Mouse (Mus musculus) forebrain, embryonic 10.5 days (tissue): ENCODE data around the gene Cd79b. TPM values are rescaled to one million over a fixed set of nuclear protein-coding genes. Genes with fewer than 3 reads are reported as not detected.
A peak's percentile ranks its signal among the peaks of the same experiment; 100 is the strongest.

ENCODE experiments used
- DNase-seq: peaks from one replicate; pipeline ENCODE4 v3.0.0-alpha.2; 2017; ENCODE audit warnings: low spot score; ENCODE audit errors: extremely low spot score
- H3K27ac ChIP-seq: fragments of 300-500 bp; sonication (generic); 2 replicates; pipeline ENCODE4 v1.5.1; 2016; ENCODE audit warnings: mild to moderate bottlenecking
- H3K27me3 ChIP-seq: fragments of 300-500 bp; sonication (generic); 2 replicates; pipeline ENCODE4 v1.6.1; 2016; ENCODE audit warnings: mild to moderate bottlenecking; ENCODE audit not compliant: poor library complexity, severe bottlenecking
- H3K36me3 ChIP-seq: fragments of 300-500 bp; sonication (generic); replicated peaks from 2 replicates; pipeline ENCODE4 v1.6.1; 2016; ENCODE audit warnings: mild to moderate bottlenecking, moderate library complexity
- H3K4me1 ChIP-seq: fragments of 300-500 bp; sonication (generic); 2 replicates; pipeline ENCODE4 v1.6.1; 2016
- H3K4me3 ChIP-seq: fragments of 300-500 bp; sonication (generic); 2 replicates; pipeline ENCODE4 v1.5.1; 2016; ENCODE audit warnings: mild to moderate bottlenecking, moderate library complexity
- H3K9me3 ChIP-seq: fragments of 300-500 bp; sonication (generic); 2 replicates; pipeline ENCODE4 v1.6.1; 2016; ENCODE audit warnings: mild to moderate bottlenecking, moderate library complexity
- WGBS: fragments of 180-500 bp; shearing (Covaris S2); methylation state at CpG from one replicate; pipeline ENCODE4 v1.1.7; 2016; 5-methylcytosine and 5-hydroxymethylcytosine counted together
- polyA plus RNA-seq: library from polyadenylated mRNA; unstranded; fragments of >200 nt; fragmentation: Nextera tagmentation; extraction: Ambion mirVana; gene quantifications from 2 replicates; pipeline ENCODE4 v1.2.1, GENCODE M21; 2016

Gene Cd79b
- polyA plus RNA-seq, 1 experiment from 2014 or later, result 0.82 TPM

DNA sequence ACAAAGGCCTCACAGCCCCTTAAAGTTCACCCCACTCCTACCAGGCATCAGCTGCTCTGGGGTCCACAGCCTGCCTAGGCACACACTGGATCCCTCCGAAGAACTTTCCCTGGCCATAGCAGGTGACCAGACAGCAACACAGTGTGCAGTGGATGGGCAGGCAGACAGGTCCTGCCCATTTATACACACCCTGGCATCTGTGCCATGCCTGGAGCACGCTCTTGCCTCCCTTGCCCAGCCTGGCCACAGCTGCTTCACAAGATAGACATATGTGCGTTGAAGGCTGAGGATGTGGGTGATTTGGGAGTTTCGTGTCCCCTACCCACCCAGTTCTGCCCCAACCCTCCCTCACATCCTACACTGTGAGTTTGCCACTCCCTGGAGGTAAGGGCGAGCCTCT, 23.5 kb upstream of the Cd79b start:
- no peaks in the 10 kb centered on the region for H3K36me3 ChIP-seq
- H3K27ac ChIP-seq, result peak overlapping the region; percentile 16; the same call in 1 of the 2 replicates
- no peak for DNase-seq
- no peaks in the 10 kb centered on the region for H3K27me3 ChIP-seq
- WGBS, result 81% methylated on average over 5 of the region's 5 CpGs
- H3K9me3 ChIP-seq, result no peaks in the 10 kb centered on the region
- peaks cover 31% of the 10 kb centered on the region for H3K4me1 ChIP-seq
- H3K4me3 ChIP-seq, result no peak overlapping the region

DNA sequence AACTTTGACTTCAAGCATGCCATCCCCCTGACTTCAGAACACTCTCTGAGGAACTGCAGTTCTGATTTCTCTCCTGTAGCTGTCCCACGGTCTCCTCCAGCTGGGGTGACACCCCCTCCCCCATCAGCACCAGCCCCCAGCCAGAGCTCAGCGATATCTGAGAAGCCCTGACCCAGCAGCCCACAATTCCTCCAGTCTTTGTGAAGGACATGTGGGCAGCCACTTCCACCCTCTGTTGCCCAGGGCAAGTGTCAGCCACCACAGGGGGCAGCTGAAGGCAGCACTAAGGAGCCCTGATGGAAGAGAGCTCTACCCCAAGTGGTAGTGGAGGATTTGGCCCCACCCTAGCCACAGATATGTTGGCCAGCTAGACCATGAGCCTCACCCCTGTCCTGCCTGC, 19.5 kb upstream of the Cd79b start:
- DNase-seq, result no peak
- Histone ChIP-seq H3K27ac (no peak overlapping the region), H3K4me3 (no peak overlapping the region), H3K27me3 (no peaks in the 10 kb centered on the region), H3K4me1 (peaks cover 23% of the 10 kb centered on the region), H3K9me3 (no peaks in the 10 kb centered on the region), H3K36me3 (no peaks in the 10 kb centered on the region)
- WGBS, result 23% methylated on average over 2 of the region's 2 CpGs

- H3K4me3 ChIP-seq, result no peak overlapping the region
- no peak overlapping the region for H3K27ac ChIP-seq
- 68% methylated on average over 4 of the region's 4 CpGs for WGBS
- no peaks in the 10 kb centered on the region for H3K36me3 ChIP-seq
- no peaks in the 10 kb centered on the region for H3K27me3 ChIP-seq
- no peaks in the 10 kb centered on the region for H3K9me3 ChIP-seq
- DNase-seq, result no peak
- peaks cover 24% of the 10 kb centered on the region for H3K4me1 ChIP-seq
Measured at GRCm38 (mm10) chr11:106332458-106332857, 17.9 kb upstream of the Cd79b start.

- Histone ChIP-seq H3K4me3 (no peak overlapping the region), H3K36me3 (no peaks in the 10 kb centered on the region), H3K27ac (no peak overlapping the region), H3K4me1 (peaks cover 43% of the 10 kb centered on the region), H3K27me3 (no peaks in the 10 kb centered on the region), H3K9me3 (no peaks in the 10 kb centered on the region)
- 71% methylated on average over 7 of the region's 7 CpGs for WGBS
- no peak for DNase-seq
Measured at GRCm38 (mm10) chr11:106329682-106330081, 15.1 kb upstream of the Cd79b start.

GRCm38 (mm10) chr11:106329128-106329527, 14.6 kb upstream of the Cd79b start:
- H3K9me3 ChIP-seq, result no peaks in the 10 kb centered on the region
- H3K27ac ChIP-seq, result no peak overlapping the region
- 82% methylated on average over 6 of the region's 6 CpGs for WGBS
- H3K27me3 ChIP-seq, result no peaks in the 10 kb centered on the region
- no peaks in the 10 kb centered on the region for H3K36me3 ChIP-seq
- H3K4me3 ChIP-seq, result no peak overlapping the region
- H3K4me1 ChIP-seq, result peaks cover 43% of the 10 kb centered on the region
- no peak for DNase-seq

DNA sequence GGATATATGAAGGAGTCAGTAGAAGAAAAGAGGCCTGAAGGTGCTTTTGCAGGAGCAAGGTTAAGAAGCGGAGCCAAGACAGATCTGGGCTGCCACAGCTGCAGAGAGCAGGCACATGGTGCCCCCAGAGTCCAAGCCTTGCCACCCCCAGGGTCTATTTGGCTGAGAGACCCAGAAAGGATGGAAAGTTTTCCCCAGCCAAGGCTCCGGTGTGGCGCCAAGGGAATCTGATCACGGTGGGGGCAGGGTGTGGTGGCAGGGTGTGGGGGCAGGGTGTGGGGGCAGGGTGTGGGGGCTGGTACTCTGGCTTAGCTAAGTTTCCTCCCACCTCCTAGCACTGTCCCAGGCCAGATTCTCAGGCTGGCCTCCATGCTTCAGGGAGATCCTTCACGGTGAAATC, 14.0 kb upstream of the Cd79b start:
- H3K4me1 ChIP-seq, result peaks cover 38% of the 10 kb centered on the region
- H3K27ac ChIP-seq, result no peak overlapping the region
- H3K4me3 ChIP-seq, result no peak overlapping the region
- H3K36me3 ChIP-seq, result no peaks in the 10 kb centered on the region
- 69% methylated on average over 5 of the region's 5 CpGs for WGBS
- no peaks in the 10 kb centered on the region for H3K9me3 ChIP-seq
- H3K27me3 ChIP-seq, result no peaks in the 10 kb centered on the region
- no peak for DNase-seq

- Histone ChIP-seq H3K27ac (no peak overlapping the region), H3K36me3 (no peaks in the 10 kb centered on the region), H3K4me1 (peaks cover 35% of the 10 kb centered on the region), H3K27me3 (no peaks in the 10 kb centered on the region), H3K4me3 (no peak overlapping the region), H3K9me3 (no peaks in the 10 kb centered on the region)
- 92% methylated on average over 8 of the region's 8 CpGs for WGBS
- DNase-seq, result no peak
Measured at GRCm38 (mm10) chr11:106326475-106326874, 11.9 kb upstream of the Cd79b start.

DNA sequence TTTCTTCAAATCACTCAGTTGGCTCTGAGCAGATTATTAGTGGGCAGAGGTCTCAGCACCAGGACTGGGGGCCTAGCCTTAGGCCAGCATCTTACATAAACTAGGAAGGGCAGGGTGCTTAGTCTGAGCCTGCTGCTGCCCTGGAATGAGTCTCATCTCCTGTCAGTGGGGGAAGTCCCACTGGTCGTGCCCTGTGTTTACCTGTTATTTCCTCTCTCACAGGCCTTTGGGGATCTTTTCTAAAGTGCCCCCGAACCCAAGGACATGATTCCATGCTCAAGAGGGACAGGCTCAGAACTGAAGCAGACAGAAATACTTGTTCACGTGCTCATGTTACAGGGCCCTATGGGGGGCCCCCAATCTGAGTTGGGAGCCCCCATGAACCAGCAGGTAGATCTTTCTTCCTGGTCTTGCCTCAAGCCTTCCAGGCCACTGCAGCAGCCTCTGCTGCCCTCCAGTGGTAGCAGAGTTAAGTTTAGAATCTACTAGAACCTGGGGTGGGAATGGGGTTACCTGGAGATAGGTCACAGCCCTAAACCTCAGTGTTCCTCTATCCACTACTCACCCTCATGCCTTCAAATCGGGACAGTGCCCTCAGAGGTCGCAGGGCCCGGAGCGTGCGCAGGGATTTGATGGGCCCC, 11.1 kb upstream of the Cd79b start:
- H3K36me3 ChIP-seq, result no peaks in the 10 kb centered on the region
- DNase-seq, result peak; percentile 36
- WGBS, result 77% methylated on average over 8 of the region's 8 CpGs
- no peak overlapping the region for H3K4me3 ChIP-seq
- no peaks in the 10 kb centered on the region for H3K27me3 ChIP-seq
- peaks cover 35% of the 10 kb centered on the region for H3K4me1 ChIP-seq
- H3K27ac ChIP-seq, result peak overlapping the region; percentile 11; the same call in 1 of the 2 replicates
- no peaks in the 10 kb centered on the region for H3K9me3 ChIP-seq

DNA sequence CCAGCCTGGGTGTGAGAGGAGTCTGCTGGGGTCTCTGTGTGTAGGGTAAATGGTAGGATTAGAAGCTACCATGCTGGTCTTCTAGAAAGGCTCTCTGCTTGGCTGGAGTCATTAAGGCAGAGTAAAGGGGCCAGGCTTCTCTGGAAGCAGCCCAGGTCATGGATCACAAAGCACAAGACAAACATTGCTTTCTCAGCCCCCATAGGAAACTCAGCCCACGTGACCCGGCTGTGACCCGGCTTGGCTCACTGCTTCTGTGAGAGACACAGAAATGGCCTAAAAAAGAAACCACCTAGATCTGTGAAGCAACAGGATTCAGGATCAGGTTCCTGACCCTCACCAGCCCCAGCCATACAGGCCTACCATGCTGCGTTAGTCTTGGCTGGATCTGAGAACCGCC, 10.3 kb upstream of the Cd79b start:
- no peaks in the 10 kb centered on the region for H3K27me3 ChIP-seq
- no peaks in the 10 kb centered on the region for H3K9me3 ChIP-seq
- H3K4me3 ChIP-seq, result no peak overlapping the region
- H3K4me1 ChIP-seq, result peaks cover 35% of the 10 kb centered on the region
- WGBS, result 64% methylated on average over 5 of the region's 5 CpGs
- H3K36me3 ChIP-seq, result no peaks in the 10 kb centered on the region
- DNase-seq, result no peak
- H3K27ac ChIP-seq, result peak overlapping the region; percentile 22

- DNase-seq, result no peak
- H3K4me3 ChIP-seq, result no peak overlapping the region
- 79% methylated on average over 21 of the region's 21 CpGs for WGBS
- no peaks in the 10 kb centered on the region for H3K9me3 ChIP-seq
- H3K36me3 ChIP-seq, result no peaks in the 10 kb centered on the region
- no peak overlapping the region for H3K27ac ChIP-seq
- peaks cover 30% of the 10 kb centered on the region for H3K4me1 ChIP-seq
- no peaks in the 10 kb centered on the region for H3K27me3 ChIP-seq
Measured at GRCm38 (mm10) chr11:106318406-106319366, 4.1 kb upstream of the Cd79b start.

- H3K9me3 ChIP-seq, result no peaks in the 10 kb centered on the region
- peaks cover 38% of the 10 kb centered on the region for H3K4me1 ChIP-seq
- H3K27me3 ChIP-seq, result no peaks in the 10 kb centered on the region
- H3K36me3 ChIP-seq, result no peaks in the 10 kb centered on the region
- 89% methylated on average over 7 of the region's 7 CpGs for WGBS
- no peak overlapping the region for H3K27ac ChIP-seq
- no peak overlapping the region for H3K4me3 ChIP-seq
- no peak for DNase-seq
Measured at GRCm38 (mm10) chr11:106317801-106318200, 3.2 kb upstream of the Cd79b start.

DNA sequence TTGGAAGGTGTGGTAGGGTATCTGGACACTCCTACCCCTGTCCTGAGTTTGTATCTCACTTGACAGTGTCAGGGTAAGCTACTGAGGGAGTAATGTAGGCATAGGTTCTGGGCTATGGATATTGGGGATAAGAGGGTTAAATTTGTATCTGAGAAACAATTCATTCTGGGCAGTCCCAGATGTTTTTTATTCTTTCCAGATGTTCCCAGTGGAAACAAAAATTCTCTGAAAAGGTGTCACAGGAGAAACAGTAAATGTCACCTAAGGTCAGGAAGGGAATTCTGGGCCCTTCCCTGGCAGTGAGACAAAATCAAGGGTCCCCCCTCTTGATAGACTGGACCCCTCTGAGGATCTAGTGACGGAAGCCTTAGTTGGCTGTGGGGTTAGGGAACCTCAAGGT, 1.9 kb upstream of the Cd79b start:
- DNase-seq, result no peak
- no peaks in the 10 kb centered on the region for H3K27me3 ChIP-seq
- H3K9me3 ChIP-seq, result no peaks in the 10 kb centered on the region
- no peaks in the 10 kb centered on the region for H3K36me3 ChIP-seq
- peaks cover 38% of the 10 kb centered on the region for H3K4me1 ChIP-seq
- 67% methylated on average over 1 of the region's 1 CpGs for WGBS
- H3K27ac ChIP-seq, result 0 out of 2 replicates have a peak overlapping the region, but pooled peaks have one; percentile 20
- no peak overlapping the region for H3K4me3 ChIP-seq

GRCm38 (mm10) chr11:106313533-106313932, 1.0 kb downstream of the Cd79b start:
- Histone ChIP-seq H3K27ac (peak overlapping the region; percentile 51; the same call in 1 of the 2 replicates), H3K4me3 (no peak overlapping the region), H3K36me3 (no peaks in the 10 kb centered on the region), H3K27me3 (no peaks in the 10 kb centered on the region), H3K4me1 (peaks cover 36% of the 10 kb centered on the region), H3K9me3 (no peaks in the 10 kb centered on the region)
- DNase-seq, result no peak
- 68% methylated on average over 5 of the region's 5 CpGs for WGBS
